Mouse (Mus musculus): ENCODE results near the gene Vmn1r119.
"Not testable (repeated sequence)": the region's sequence is repeated elsewhere in the genome, so short reads cannot be mapped to it uniquely, and the experiment has no call there.

Vmn1r119 gene

DNA sequence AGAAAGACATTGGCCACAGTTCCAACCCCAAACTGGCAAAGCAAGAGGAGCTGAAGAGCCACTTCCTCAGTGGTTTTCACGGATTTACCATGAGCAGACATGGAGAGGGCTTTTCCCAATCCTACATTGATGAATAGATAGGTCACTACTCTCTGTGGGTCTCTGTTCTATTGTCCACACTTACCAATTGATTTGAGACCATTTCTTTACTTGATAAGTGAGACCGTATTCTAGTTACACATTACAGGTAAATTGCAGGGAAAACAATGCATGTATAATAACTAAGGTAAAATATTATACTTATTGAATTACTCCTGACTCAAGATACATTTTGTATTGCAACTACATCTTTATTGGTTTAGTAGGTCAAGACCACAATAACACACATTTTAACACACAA, at the start of gene Vmn1r119:
Gene Vmn1r119 (minus strand): TSS at position 101 of the 400 bp plus-strand sequence.
- not testable (repeated sequence) for DNase-seq (ENCODE audit: low spot score)

DNA sequence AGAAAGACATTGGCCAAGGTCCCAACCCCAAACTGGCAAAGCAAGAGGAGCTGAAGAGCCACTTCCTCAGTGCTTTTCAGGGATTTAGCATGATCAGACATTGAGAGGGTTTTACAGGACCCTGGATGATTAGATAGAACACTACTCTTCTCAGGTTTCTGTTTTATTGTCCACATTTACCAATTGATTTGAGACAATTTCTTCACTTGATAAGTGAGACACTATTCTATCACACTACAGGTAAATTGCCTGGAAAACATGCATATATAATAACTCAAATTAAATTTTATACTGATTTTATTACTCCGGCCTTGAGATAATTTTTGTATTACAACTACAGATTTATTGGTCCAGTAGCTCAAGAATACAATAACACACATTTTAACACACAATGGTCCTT, 41.4 kb upstream of the Vmn1r119 start, which contains the start of gene Vmn1r120:
Gene Vmn1r120 (minus strand): TSS at position 101 of the 400 bp plus-strand sequence.
- not testable (repeated sequence) for DNase-seq (ENCODE audit: low spot score)

Measured in ovary, postnatal 10 days (tissue).